Mouse (Mus musculus) CH12.LX (cell line): Measurements from ENCODE around the gene Pik3r6.

Experiments
- CTCF ChIP-seq, 2 experiments: IDR thresholded peaks in 1 of 2; conservative IDR thresholded peaks in 1 of 2; 2 replicates each; pipeline ENCODE4 v1.5.1; 2011 to 2012; ENCODE audit warnings: low read depth in 2 of 2, low read length in 2 of 2, improper control_type of control experiment in 1 of 2, inconsistent platforms in 1 of 2, mild to moderate bottlenecking in 1 of 2, moderate library complexity in 1 of 2
- E2F4 ChIP-seq: IDR thresholded peaks from 2 replicates; pipeline ENCODE4 v1.6.1; 2011; ENCODE audit warnings: low read depth, low read length, improper control_type of control experiment; ENCODE audit not compliant: insufficient replicate concordance
- IRF4 ChIP-seq: IDR thresholded peaks from 2 replicates; pipeline ENCODE4 v1.6.1; 2014; ENCODE audit warnings: low read depth, mild to moderate bottlenecking, inconsistent platforms, low read length, improper control_type of control experiment
- POLR2A ChIP-seq: IDR thresholded peaks from 2 replicates; pipeline ENCODE4 v1.6.1; 2011; ENCODE audit warnings: low read depth, mild to moderate bottlenecking, improper control_type of control experiment, low read length

DNA sequence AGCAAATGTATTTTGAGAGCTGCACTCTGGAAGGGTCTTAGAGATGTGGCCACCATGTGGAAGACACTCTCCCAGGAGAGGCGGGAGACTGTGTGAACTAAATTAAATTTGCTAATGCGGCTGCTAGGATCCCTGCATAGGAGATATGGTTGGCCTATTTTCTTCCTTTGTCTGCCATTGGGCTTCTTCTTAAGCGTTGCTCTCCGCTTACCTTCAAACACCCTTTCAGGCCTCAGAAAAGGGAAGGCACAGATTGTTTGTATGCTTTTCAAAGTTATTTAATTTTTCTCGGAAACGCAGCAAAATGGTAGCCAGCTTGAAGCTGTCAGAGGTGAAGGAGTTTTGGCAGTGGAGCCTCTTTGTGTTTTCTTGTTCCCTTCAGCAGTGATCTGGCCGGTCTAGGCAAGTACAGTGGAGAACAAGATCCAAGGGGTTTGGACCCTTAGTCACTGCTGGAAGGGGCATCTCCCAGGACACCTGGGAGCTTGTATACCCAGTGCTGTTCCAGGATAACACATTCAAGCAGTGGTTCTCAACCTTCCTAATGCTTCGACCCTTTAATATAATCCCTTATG is 81.2 kb downstream of the Pik3r6 start:
- TF ChIP-seq E2F4: no peak
- TF ChIP-seq IRF4: no peak
- no peak for TF ChIP-seq POLR2A
- TF ChIP-seq CTCF (conservative IDR thresholded peaks at IDR 0.05 in 1 of 2, IDR thresholded peaks at IDR 0.05 in 1 of 2; ENCODE audit: low read depth in 2 of 2, low read length in 2 of 2): no peak
